Mouse (Mus musculus): Measurements from ENCODE around the gene Exoc3l2. TPM values are rescaled to one million over a fixed set of nuclear protein-coding genes. Genes with fewer than 3 reads are reported as not detected.

Gene Exoc3l2
- 1.4 TPM for polyA plus RNA-seq (2014; fragmentation: Illumina TruSeq; extraction: RNeasy Lipid Tissue Mini Kit (QIAGEN cat#74804); ENCODE audit: low read depth, low replicate concordance)

GRCm38 (mm10) chr7:19462884-19463381 is at the start of gene Exoc3l2:
Exoc3l2 (plus strand) TSS chr7:19463331.

GRCm38 (mm10) chr7:19458591-19459111 is 4.5 kb upstream of the Exoc3l2 start, which contains the start of gene Mark4:
Mark4 (minus strand) TSS chr7:19458821.

GRCm38 (mm10) chr7:19508150-19508923 is 45.2 kb downstream of the Exoc3l2 start, which contains the start of the genes Bloc1s3 and Trappc6a:
Bloc1s3 (minus strand) TSS chr7:19508367.
Trappc6a (plus strand) TSS chr7:19508395.

GRCm38 (mm10) chr7:19517652-19518365 is 54.7 kb downstream of the Exoc3l2 start, which contains the start of gene Nkpd1:
Nkpd1 (plus strand) TSS chr7:19517838.

Other genes with a start within 250 kb of the Exoc3l2 start
- gene Opa3, start 235.0 kb upstream of the Exoc3l2 start, polyA plus RNA-seq (2014; fragmentation: Illumina TruSeq; extraction: RNeasy Lipid Tissue Mini Kit (QIAGEN cat#74804); ENCODE audit: low read depth, low replicate concordance), result 12.2 TPM
- 16.0 TPM for gene Vasp, start 191.5 kb upstream of the Exoc3l2 start, polyA plus RNA-seq (2014; fragmentation: Illumina TruSeq; extraction: RNeasy Lipid Tissue Mini Kit (QIAGEN cat#74804); ENCODE audit: low read depth, low replicate concordance)
- not detected for gene Ppm1n, start 183.3 kb upstream of the Exoc3l2 start, polyA plus RNA-seq (2014; fragmentation: Illumina TruSeq; extraction: RNeasy Lipid Tissue Mini Kit (QIAGEN cat#74804); ENCODE audit: low read depth, low replicate concordance)
- 0.28 TPM for gene Rtn2, start 180.7 kb upstream of the Exoc3l2 start, polyA plus RNA-seq (2014; fragmentation: Illumina TruSeq; extraction: RNeasy Lipid Tissue Mini Kit (QIAGEN cat#74804); ENCODE audit: low read depth, low replicate concordance)
- 0.20 TPM for gene Fosb, start 153.3 kb upstream of the Exoc3l2 start, polyA plus RNA-seq (2014; fragmentation: Illumina TruSeq; extraction: RNeasy Lipid Tissue Mini Kit (QIAGEN cat#74804); ENCODE audit: low read depth, low replicate concordance)
- gene Ercc1, start 118.6 kb upstream of the Exoc3l2 start, polyA plus RNA-seq (2014; fragmentation: Illumina TruSeq; extraction: RNeasy Lipid Tissue Mini Kit (QIAGEN cat#74804); ENCODE audit: low read depth, low replicate concordance), result not detected
- 1.2 TPM for gene Cd3eap, start 103.8 kb upstream of the Exoc3l2 start, polyA plus RNA-seq (2014; fragmentation: Illumina TruSeq; extraction: RNeasy Lipid Tissue Mini Kit (QIAGEN cat#74804); ENCODE audit: low read depth, low replicate concordance)
- not detected for gene Ppp1r13l, start 103.6 kb upstream of the Exoc3l2 start, polyA plus RNA-seq (2014; fragmentation: Illumina TruSeq; extraction: RNeasy Lipid Tissue Mini Kit (QIAGEN cat#74804); ENCODE audit: low read depth, low replicate concordance)
- not detected for gene Ercc2, start 81.3 kb upstream of the Exoc3l2 start, polyA plus RNA-seq (2014; fragmentation: Illumina TruSeq; extraction: RNeasy Lipid Tissue Mini Kit (QIAGEN cat#74804); ENCODE audit: low read depth, low replicate concordance)
- gene Klc3, start 59.2 kb upstream of the Exoc3l2 start, polyA plus RNA-seq (2014; fragmentation: Illumina TruSeq; extraction: RNeasy Lipid Tissue Mini Kit (QIAGEN cat#74804); ENCODE audit: low read depth, low replicate concordance), result not detected
- not detected for gene Ckm, start 58.6 kb upstream of the Exoc3l2 start, polyA plus RNA-seq (2014; fragmentation: Illumina TruSeq; extraction: RNeasy Lipid Tissue Mini Kit (QIAGEN cat#74804); ENCODE audit: low read depth, low replicate concordance)
- 0.89 TPM for gene Mark4, start 4.5 kb upstream of the Exoc3l2 start, polyA plus RNA-seq (2014; fragmentation: Illumina TruSeq; extraction: RNeasy Lipid Tissue Mini Kit (QIAGEN cat#74804); ENCODE audit: low read depth, low replicate concordance)
- gene Bloc1s3, start 45.0 kb downstream of the Exoc3l2 start, polyA plus RNA-seq (2014; fragmentation: Illumina TruSeq; extraction: RNeasy Lipid Tissue Mini Kit (QIAGEN cat#74804); ENCODE audit: low read depth, low replicate concordance), result 4.8 TPM
- not detected for gene Trappc6a, start 45.1 kb downstream of the Exoc3l2 start, polyA plus RNA-seq (2014; fragmentation: Illumina TruSeq; extraction: RNeasy Lipid Tissue Mini Kit (QIAGEN cat#74804); ENCODE audit: low read depth, low replicate concordance)
- gene Nkpd1, start 54.5 kb downstream of the Exoc3l2 start, polyA plus RNA-seq (2014; fragmentation: Illumina TruSeq; extraction: RNeasy Lipid Tissue Mini Kit (QIAGEN cat#74804); ENCODE audit: low read depth, low replicate concordance), result not detected
- gene Ppp1r37, start 99.7 kb downstream of the Exoc3l2 start, polyA plus RNA-seq (2014; fragmentation: Illumina TruSeq; extraction: RNeasy Lipid Tissue Mini Kit (QIAGEN cat#74804); ENCODE audit: low read depth, low replicate concordance), result 0.49 TPM
- not detected for gene Zfp296, start 114.0 kb downstream of the Exoc3l2 start, polyA plus RNA-seq (2014; fragmentation: Illumina TruSeq; extraction: RNeasy Lipid Tissue Mini Kit (QIAGEN cat#74804); ENCODE audit: low read depth, low replicate concordance)
- gene Gemin7, start 114.3 kb downstream of the Exoc3l2 start, polyA plus RNA-seq (2014; fragmentation: Illumina TruSeq; extraction: RNeasy Lipid Tissue Mini Kit (QIAGEN cat#74804); ENCODE audit: low read depth, low replicate concordance), result 19.0 TPM
- 1.5 TPM for gene Clasrp, start 141.2 kb downstream of the Exoc3l2 start, polyA plus RNA-seq (2014; fragmentation: Illumina TruSeq; extraction: RNeasy Lipid Tissue Mini Kit (QIAGEN cat#74804); ENCODE audit: low read depth, low replicate concordance)
- gene Relb, start 166.1 kb downstream of the Exoc3l2 start, polyA plus RNA-seq (2014; fragmentation: Illumina TruSeq; extraction: RNeasy Lipid Tissue Mini Kit (QIAGEN cat#74804); ENCODE audit: low read depth, low replicate concordance), result 0.61 TPM
- 26.7 TPM for gene Clptm1, start 201.7 kb downstream of the Exoc3l2 start, polyA plus RNA-seq (2014; fragmentation: Illumina TruSeq; extraction: RNeasy Lipid Tissue Mini Kit (QIAGEN cat#74804); ENCODE audit: low read depth, low replicate concordance)
- not detected for gene Apoc2, start 214.6 kb downstream of the Exoc3l2 start, polyA plus RNA-seq (2014; fragmentation: Illumina TruSeq; extraction: RNeasy Lipid Tissue Mini Kit (QIAGEN cat#74804); ENCODE audit: low read depth, low replicate concordance)
- not detected for gene Gm44805, start 218.1 kb downstream of the Exoc3l2 start, polyA plus RNA-seq (2014; fragmentation: Illumina TruSeq; extraction: RNeasy Lipid Tissue Mini Kit (QIAGEN cat#74804); ENCODE audit: low read depth, low replicate concordance)
- gene Apoc4, start 218.1 kb downstream of the Exoc3l2 start, polyA plus RNA-seq (2014; fragmentation: Illumina TruSeq; extraction: RNeasy Lipid Tissue Mini Kit (QIAGEN cat#74804); ENCODE audit: low read depth, low replicate concordance), result not detected
- not detected for gene Apoc1, start 229.3 kb downstream of the Exoc3l2 start, polyA plus RNA-seq (2014; fragmentation: Illumina TruSeq; extraction: RNeasy Lipid Tissue Mini Kit (QIAGEN cat#74804); ENCODE audit: low read depth, low replicate concordance)
- 4.9 TPM for gene Apoe, start 235.9 kb downstream of the Exoc3l2 start, polyA plus RNA-seq (2014; fragmentation: Illumina TruSeq; extraction: RNeasy Lipid Tissue Mini Kit (QIAGEN cat#74804); ENCODE audit: low read depth, low replicate concordance)

Data from kidney, adult 10 weeks (tissue).